Mouse (Mus musculus): ENCODE results near the gene Agl. TPM values are rescaled to one million over a fixed set of nuclear protein-coding genes. Genes with fewer than 3 reads are reported as not detected.

The Agl gene
- polyA plus RNA-seq, 1 experiment from 2014 or later = 17.6 TPM

- Histone ChIP-seq H3K36me3 (ENCODE audit: control insufficient read depth, insufficient read depth, low read length) (no peaks in the 10 kb centered on the region), H3K9me3 (ENCODE audit: control insufficient read depth, low read length) (no peaks in the 10 kb centered on the region), H3K27me3 (ENCODE audit: control insufficient read depth, insufficient read depth, low read depth, low read length) (no peaks in the 10 kb centered on the region), H3K4me3 (ENCODE audit: low read length) (no peak overlapping the region), H3K4me2 (ENCODE audit: low read depth, low read length) (no peak overlapping the region), H3K4me1 (replicated peaks; ENCODE audit: control insufficient read depth, insufficient read depth, low read length) (no peaks in the 10 kb centered on the region), H3K9ac (ENCODE audit: low read length) (no peak overlapping the region), H3K27ac (ENCODE audit: low read length) (no peak overlapping the region)
- ATAC-seq (ENCODE audit: low read depth) = no peak
- WGBS = 85% methylated on average over 3 of the region's 3 CpGs
Observed at GRCm38 (mm10) chr3:116694312-116694711, 113.7 kb downstream of the Agl start.

Other genes with a start within 250 kb of the Agl start
- gene Lrrc39, start 245.2 kb downstream of the Agl start, polyA plus RNA-seq (2015; fragmentation: Nextera tagmentation; extraction: Ambion mirVana) = 0.67 and 0.93 TPM in 2 replicates
- gene Sass6, start 213.2 kb downstream of the Agl start, polyA plus RNA-seq (2015; fragmentation: Nextera tagmentation; extraction: Ambion mirVana) = 22.3 and 29.2 TPM in 2 replicates
- 24.6 and 28.1 TPM in 2 replicates for gene Trmt13, start 193.6 kb downstream of the Agl start, polyA plus RNA-seq (2015; fragmentation: Nextera tagmentation; extraction: Ambion mirVana)
- 83.8 and 84.4 TPM in 2 replicates for gene Mfsd14a, start 145.5 kb downstream of the Agl start, polyA plus RNA-seq (2015; fragmentation: Nextera tagmentation; extraction: Ambion mirVana)
- gene Gm43191, start 126.9 kb downstream of the Agl start, polyA plus RNA-seq (2015; fragmentation: Nextera tagmentation; extraction: Ambion mirVana) = not detected in 2 replicates
- 15.4 and 16.5 TPM in 2 replicates for gene Slc35a3, start 95.3 kb downstream of the Agl start, polyA plus RNA-seq (2015; fragmentation: Nextera tagmentation; extraction: Ambion mirVana)
- gene Frrs1, start 51.3 kb upstream of the Agl start, polyA plus RNA-seq (2015; fragmentation: Nextera tagmentation; extraction: Ambion mirVana) = 7.2 and 7.5 TPM in 2 replicates
- gene 4930455H04Rik, start 160.1 kb upstream of the Agl start, polyA plus RNA-seq (2015; fragmentation: Nextera tagmentation; extraction: Ambion mirVana) = not detected in 2 replicates
- gene Palmd, start 160.8 kb upstream of the Agl start, polyA plus RNA-seq (2015; fragmentation: Nextera tagmentation; extraction: Ambion mirVana) = 9.8 and 11.7 TPM in 2 replicates

Measured in lung, embryonic 16.5 days (tissue).